Mouse (Mus musculus) myocyte (in vitro differentiated cells): Measurements from ENCODE around the gene Adamts6.

Source experiments
- CEBPB ChIP-seq: IDR thresholded peaks from 2 replicates; pipeline ENCODE4 v1.6.1; 2011; ENCODE audit warnings: mild to moderate bottlenecking, moderate library complexity; ENCODE audit not compliant: poor library complexity, insufficient read depth, severe bottlenecking
- E2F4 ChIP-seq: IDR thresholded peaks from one replicate; pipeline ENCODE4 v1.6.1; 2011; ENCODE audit warnings: mild to moderate bottlenecking, control low read depth, moderate library complexity; ENCODE audit not compliant: insufficient read depth
- MAX ChIP-seq: IDR thresholded peaks from one replicate; pipeline ENCODE4 v1.6.1; 2011; ENCODE audit warnings: low read depth, mild to moderate bottlenecking, control low read depth
- MYOD1 ChIP-seq, 3 experiments: IDR thresholded peaks; one replicate each; pipeline ENCODE4 v1.6.1; 2011; ENCODE audit warnings: control low read depth in 2 of 3, low read depth in 2 of 3, mild to moderate bottlenecking in 2 of 3, moderate library complexity in 1 of 3; ENCODE audit not compliant: insufficient read length in 2 of 3, control insufficient read depth in 1 of 3
- MYOG ChIP-seq, 3 experiments: IDR thresholded peaks; one replicate each; pipeline ENCODE4 v1.6.1; 2011; ENCODE audit warnings: control low read depth in 2 of 3, low read depth in 2 of 3, mild to moderate bottlenecking in 2 of 3; ENCODE audit not compliant: insufficient read length in 2 of 3, control insufficient read depth in 1 of 3, insufficient read depth in 1 of 3
- POLR2A ChIP-seq: IDR thresholded peaks from one replicate; pipeline ENCODE4 v1.6.1; 2011; ENCODE audit warnings: low read depth, mild to moderate bottlenecking, control low read depth, moderate library complexity; ENCODE audit not compliant: insufficient read length
- POLR2AphosphoS2 ChIP-seq: IDR thresholded peaks from one replicate; pipeline ENCODE4 v1.6.1; 2011; ENCODE audit warnings: low read depth, control low read depth; ENCODE audit not compliant: insufficient read length
- REST ChIP-seq: IDR thresholded peaks from one replicate; pipeline ENCODE4 v1.6.1; 2011; ENCODE audit warnings: mild to moderate bottlenecking, control low read depth, moderate library complexity; ENCODE audit not compliant: insufficient read depth, insufficient read length
- SRF ChIP-seq: IDR thresholded peaks from one replicate; pipeline ENCODE4 v1.6.1; 2011; ENCODE audit warnings: low read depth; ENCODE audit not compliant: control insufficient read depth, insufficient read length
- TCF12 ChIP-seq: IDR thresholded peaks from one replicate; pipeline ENCODE4 v1.6.1; 2011; ENCODE audit warnings: mild to moderate bottlenecking, control low read depth; ENCODE audit not compliant: poor library complexity, insufficient read depth, severe bottlenecking
- TCF3 ChIP-seq: IDR thresholded peaks from one replicate; pipeline ENCODE4 v1.6.1; 2011; ENCODE audit warnings: low read depth, control low read depth; ENCODE audit not compliant: insufficient read length
- USF1 ChIP-seq: IDR thresholded peaks from one replicate; pipeline ENCODE4 v1.6.1; 2011; ENCODE audit warnings: low read depth, mild to moderate bottlenecking, control low read depth, moderate library complexity

DNA sequence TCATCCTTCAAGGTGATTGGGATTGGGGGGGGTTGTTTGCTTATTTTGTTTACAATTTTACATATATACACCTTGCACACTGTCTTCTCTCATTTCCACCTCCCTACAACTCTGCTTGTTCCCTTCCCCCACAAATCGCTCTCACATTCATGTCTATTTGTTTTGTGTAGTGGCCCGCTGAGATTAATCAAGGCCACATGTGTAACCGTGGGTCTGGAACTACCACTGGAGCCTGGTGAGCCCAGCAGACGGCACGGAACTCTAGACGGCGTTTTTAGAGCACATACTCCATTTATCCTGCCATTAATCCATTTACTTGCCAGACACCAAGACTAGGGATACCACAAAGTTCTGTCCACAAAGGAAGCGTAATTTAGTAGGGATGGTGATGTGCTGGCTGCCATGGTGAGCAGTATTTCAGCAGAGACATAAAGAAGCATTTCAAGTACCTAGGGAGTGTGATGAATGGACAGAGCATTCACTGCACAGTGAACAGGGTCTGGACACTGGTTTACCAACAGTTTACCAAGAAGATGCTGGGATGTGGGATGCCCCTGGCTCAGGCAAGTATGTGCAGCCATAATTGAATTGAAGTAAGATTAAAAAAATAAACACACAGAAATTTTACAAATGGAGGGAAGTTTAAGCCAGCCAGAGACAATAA lies 194.9 kb downstream of the Adamts6 start:
- no peak for TF ChIP-seq POLR2A
- TF ChIP-seq MAX, result no peak
- no peak for TF ChIP-seq USF1
- no peak for TF ChIP-seq POLR2AphosphoS2
- TF ChIP-seq MYOG (IDR thresholded peaks at IDR 0.05; ENCODE audit: control insufficient read depth in 1 of 3, insufficient read depth in 1 of 3, insufficient read length in 2 of 3, low read depth in 2 of 3), result no peak
- no peak for TF ChIP-seq CEBPB
- no peak for TF ChIP-seq TCF12
- no peak for TF ChIP-seq E2F4
- TF ChIP-seq MYOD1 (IDR thresholded peaks at IDR 0.05; ENCODE audit: control insufficient read depth in 1 of 3, insufficient read length in 2 of 3, low read depth in 2 of 3), result no peak
- TF ChIP-seq REST, result no peak
- no peak for TF ChIP-seq TCF3
- TF ChIP-seq SRF, result no peak
